Mouse (Mus musculus): ENCODE results near the gene Npl.

DNA sequence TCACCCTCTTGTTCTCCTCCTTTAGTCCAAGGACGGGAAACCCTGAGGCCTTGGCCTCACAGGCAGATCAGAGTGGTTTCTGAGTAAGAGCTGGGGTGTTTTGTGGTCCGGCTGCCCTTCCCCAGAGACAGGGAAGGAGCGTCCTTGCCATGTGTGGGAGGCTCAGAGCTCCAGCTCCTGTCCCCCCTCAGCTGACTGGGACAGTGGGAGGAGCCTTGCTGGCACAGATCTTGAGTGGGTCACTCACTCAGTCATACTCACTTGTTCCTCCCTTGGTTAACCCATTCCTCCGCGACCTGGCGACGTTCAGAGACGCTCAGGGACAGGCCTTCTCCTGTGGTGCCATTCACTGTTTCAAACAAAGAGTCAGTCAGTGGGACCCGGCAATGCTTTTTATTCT, 14.2 kb downstream of the Npl start:
- TF ChIP-seq CTCF (IDR thresholded peaks at IDR 0.05; ENCODE audit: low read depth) (no peak), EP300 (IDR thresholded peaks at IDR 0.05; ENCODE audit: low read depth) (no peak)
